Mouse (Mus musculus) hematopoietic stem cell, adult 5-6 weeks (primary cell): ENCODE data around the gene Tmtc4. TPM values are rescaled to one million over a fixed set of nuclear protein-coding genes. Genes with fewer than 3 reads are reported as not detected.
A peak's percentile ranks its signal among the peaks of the same experiment; 100 is the strongest.

Experiments used
- ATAC-seq, 2 experiments: fragments of 125-278 bp in 1 of 2; replicated peaks in 1 of 2; 2 replicates each; pipeline ENCODE4 v1.8.0; 2016 to 2017; ENCODE audit warnings: inconsistent platforms in 2 of 2, mild to moderate bottlenecking in 2 of 2, moderate number of reproducible peaks in 2 of 2, low read depth in 1 of 2, moderate TSS enrichment in 1 of 2; ENCODE audit not compliant: low FRiP score in 2 of 2, poor library complexity in 2 of 2, severe bottlenecking in 2 of 2, insufficient read depth in 1 of 2, low TSS enrichment in 1 of 2
- total RNA-seq: library from RNA; stranded (forward); fragments of 172-1452, 232-1000 nt; gene quantifications from 2 replicates; pipeline ENCODE4 v1.2.3, GENCODE M21; 2017

The Tmtc4 gene
- total RNA-seq, 1 experiment from 2014 or later, result 13.0 TPM

DNA sequence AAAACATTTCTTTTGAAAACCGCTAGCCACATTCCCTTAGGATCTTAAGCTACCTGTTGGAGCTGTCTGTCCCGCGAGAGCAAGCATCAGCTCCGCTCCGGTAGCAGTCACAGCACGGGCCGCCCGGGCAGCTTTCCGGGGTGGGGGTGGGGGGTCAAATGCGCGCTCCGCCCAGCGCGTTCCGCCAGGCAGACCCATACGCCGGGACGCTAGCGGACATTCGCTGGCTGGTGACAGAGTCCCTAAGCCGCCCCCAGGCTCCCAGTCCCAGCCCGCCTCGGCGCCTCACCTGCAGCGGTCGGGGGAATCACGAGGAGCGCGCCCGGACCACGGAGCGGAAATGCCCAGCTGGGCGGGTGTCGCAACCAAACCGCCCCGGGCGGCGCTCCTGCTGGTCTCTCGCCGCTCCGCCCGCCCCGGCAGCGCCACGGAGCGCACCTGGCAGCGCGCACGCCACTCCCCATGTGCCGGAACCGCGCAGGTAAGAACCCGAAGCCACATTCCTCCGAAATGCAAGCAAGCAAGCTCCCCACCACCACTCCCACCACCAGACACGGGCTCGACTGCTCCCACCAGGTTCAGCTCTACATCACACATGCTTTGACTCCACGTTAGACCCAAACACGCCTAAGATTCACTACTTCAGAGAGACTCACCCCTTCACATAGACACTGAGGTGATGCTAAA, 70.9 kb downstream of the Tmtc4 start:
- peak; percentile 72 to 76 for ATAC-seq

DNA sequence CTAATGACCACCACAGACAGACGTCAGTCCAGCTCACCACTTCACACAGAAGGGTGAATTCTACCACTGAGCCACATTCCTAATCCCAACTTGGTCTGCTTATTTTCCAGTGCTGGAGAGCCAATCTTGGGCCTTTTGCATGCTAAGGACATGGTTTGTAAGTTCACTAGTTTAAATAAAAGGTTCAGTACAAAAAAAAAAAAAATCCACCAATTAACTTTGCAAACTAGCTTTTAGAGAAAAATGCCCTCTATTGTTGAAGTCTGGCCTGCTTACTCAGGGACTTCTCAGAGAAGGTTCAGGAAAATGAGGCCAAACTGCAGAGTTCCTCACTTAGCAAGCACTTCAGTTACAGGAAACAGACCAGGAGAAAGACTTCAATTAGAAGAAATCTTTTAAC, 71.7 kb downstream of the Tmtc4 start:
- no peak for ATAC-seq

DNA sequence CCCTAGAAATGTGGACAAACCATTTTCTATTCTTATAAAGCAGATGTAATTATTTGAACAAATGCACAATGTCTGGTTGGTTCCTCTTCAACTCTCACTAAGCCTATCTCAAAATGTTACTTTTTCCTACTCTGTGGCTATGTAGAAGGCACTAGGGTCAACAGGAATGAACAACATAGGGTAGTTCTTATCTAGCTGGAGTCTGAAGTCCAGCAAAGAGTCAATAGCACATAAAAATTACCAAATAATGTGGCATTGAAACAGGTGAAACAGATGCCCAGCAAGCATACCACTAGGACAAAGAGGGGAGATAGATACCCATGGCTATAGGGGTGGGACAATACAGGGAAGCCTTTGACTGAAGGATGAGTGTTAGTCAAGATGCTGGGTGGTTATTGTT, 72.6 kb downstream of the Tmtc4 start:
- ATAC-seq, result no peak

DNA sequence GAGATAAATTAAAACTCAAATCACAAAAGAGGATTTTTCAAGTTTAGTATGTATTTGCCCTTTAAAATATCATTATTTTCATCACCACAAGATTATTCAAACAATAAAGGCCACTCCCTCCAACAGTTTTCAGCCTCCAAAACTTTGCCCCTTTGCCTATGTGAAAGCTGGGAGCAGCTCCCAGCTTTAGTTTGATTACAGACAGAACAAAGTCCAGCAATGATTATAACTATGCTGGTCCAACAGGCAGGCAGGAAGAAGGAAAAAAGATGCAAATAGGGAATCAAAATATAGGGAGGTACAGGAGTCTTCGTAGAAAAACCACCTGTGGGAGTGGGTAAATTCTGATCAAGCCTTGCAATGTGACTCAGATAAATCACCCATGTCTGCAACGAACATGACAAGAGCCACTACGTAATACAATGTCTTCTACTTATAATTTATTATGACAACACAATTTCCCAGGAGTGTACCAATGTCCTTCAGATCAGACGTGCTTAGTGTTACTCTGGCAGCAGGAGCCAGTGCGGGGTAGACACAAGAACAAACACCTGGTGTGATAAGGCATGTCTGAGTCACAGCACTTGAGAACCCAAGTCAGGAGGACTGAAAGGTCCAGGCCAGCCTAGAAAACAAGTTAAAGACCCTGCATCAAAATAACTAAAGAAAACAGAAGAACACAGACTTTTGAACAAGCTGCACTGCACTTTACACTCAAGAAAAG, 74.3 kb downstream of the Tmtc4 start:
- no peak for ATAC-seq

DNA sequence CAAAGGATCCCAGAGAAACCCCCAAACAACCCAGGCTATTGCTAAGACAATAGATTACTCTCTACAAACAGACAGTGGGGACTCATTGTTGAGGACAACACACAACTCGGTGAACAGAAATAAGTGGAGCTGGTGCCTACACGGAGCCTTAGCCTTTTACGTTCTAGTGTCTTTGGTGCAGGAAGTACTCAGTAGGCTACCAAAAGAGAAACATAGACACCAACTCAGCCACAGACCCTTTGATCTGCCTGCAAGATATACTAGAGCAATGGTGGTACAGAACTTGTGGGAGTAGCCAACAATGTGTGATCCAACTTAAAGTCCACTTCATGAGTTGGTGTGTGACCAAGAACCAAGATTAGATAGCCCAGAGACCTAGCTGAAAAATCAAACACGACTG, 75.8 kb downstream of the Tmtc4 start:
- ATAC-seq, result no peak

DNA sequence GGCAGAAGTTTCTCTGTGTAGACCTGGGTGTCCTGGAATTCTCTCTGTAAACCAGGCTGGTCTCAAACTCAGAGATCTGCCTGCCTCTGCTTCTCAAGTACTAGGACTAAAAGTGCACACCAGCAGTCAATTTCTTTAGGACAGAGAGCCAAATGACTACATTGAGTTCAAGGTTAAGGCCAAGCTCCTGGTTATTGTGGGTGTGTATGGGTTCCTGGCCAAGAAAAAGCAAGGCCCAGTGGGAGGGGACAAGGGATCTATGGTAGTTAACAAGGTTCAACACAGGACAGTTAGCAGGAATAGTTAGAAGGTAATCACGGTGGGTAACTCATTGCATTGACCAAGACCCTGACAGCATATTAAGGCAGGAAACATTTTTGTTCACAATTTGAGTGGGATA, 78.8 kb downstream of the Tmtc4 start:
- no peak for ATAC-seq

DNA sequence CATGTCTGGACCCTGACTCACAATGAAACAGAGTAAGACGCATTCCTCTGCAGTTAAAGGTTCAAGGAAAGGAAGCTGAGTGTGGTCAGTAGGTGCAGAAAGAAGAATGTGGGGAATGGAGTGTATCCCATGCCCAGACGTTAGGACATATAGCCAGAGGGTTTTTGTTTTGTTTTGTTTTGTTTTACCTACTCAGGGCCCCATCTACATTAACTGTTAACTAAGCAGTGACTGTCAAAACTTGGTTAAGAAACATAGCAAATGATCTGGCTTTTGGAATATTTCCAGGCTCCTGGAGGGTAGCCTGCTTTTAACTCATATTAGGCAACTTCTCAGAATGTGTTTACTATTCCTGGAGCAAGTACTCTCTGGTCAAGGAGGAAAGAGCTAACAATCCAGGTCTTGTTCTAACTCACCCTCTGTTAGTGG, 79.9 kb downstream of the Tmtc4 start:
- ATAC-seq, result no peak

DNA sequence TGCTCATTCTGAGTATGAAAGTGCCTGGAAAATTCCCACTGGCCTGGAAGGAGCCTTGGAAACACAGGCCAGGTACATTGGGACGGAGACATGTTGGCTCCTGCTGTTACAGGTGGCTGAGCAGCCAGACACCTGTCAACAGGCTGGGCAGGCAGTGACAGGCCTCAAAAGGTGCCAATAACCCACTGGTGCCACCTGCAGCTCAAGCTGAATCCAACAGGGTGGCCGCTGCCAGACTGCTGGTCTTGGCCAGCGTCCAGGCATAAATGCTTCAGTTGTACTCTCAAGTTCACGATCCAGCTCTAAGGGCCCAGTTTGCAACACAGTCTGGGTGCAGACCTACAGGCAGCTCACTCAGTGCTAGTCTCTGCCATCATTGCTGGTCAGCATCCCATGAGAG, 81.0 kb downstream of the Tmtc4 start:
- ATAC-seq, result peak; percentile 59 to 75; a peak in 3 of 4 replicates

DNA sequence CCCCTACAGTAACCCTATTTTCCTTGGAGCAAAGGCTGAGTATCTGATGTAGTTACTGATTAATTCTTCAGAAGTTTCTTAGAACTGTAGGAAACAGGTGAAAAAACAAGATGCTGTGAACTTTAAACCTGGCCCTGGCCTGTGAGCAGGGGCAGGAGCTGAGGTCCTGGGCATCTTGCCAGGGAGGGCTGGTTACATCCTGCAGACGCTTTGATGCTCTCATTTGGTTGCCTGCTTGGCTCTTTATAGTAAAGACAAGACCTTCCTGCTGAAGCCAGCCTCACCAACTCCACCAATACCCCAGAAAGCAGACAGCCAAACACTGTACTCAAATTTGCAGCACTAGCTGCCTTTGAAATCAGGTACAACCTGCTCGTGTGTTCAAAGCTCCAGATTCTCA, 81.7 kb downstream of the Tmtc4 start:
- peak; percentile 52 to 73; a peak in 3 of 4 replicates for ATAC-seq

DNA sequence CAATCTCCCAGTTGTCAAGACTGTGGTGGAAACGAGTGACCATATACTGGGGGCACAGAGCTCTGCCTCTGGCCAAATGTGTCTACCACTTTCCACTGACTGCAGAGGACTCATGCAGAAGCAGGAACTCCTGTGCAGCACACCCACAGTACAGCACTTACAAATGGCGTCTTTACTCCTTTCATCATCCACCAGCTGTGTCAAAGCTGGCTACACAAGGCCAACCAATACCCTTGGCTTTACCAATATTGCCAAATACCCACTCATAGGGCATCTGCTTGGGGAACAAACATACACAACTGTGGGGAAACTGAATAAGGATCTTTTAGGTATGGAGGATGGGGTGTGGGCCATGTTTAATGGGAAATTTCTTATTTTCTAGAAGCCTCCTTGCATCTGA, 82.1 kb downstream of the Tmtc4 start:
- ATAC-seq, result no peak

DNA sequence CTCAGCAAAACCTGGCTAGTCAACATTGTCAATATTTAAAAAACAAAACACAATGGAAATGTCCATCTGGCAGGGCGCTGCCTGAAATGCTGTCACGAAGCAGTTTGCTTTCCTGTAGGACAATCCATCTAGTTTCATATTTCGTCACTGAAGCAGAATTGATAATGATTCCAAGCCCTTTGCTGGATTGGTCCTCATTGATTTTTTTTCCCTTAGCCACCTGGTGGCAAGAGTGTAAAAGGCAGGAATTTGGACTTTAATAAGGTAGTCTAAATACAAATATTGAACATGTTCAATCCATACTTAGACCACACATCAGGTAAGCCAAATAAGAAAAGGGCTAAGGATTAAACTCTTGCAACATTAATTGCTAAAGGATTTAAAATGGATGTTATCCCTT, 82.7 kb downstream of the Tmtc4 start:
- ATAC-seq, result no peak

DNA sequence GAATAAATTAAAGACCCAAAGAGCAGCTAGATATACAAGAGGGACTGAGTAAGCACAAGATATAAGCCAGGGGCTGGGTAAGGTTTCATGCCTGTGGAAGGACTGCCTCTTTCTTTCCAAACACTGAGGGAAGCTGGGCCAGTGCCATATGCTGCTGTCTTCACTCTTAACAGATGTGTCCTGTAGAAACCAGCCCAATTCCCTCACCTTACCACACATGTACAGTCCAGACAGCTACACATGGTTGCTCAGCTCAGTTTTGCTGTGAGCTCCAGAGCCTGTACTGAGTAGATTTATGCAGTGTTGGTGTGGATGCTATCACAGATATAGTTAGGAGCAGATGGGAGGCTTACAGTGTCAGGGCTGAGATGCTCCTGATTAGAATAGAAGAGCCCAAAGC, 83.2 kb downstream of the Tmtc4 start:
- no peak for ATAC-seq

DNA sequence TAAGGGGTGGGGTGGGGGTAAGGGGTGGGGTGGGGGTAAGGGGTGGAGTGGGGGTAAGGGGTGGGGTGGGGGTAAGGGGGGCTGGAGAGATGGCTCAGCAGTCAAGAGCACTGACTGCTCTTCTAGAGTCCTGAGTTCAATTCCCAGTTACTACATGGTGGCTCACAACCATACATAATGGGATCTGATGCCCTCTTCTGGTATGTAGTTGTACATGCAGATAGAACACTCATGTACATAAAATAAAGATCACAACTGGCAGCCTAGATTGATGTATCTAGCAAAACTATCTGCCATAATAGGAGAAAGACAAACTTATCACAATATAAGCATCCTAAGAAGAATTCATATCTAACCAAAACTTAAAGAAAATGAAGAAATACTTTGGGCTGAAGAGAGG, 85.3 kb downstream of the Tmtc4 start:
- no peak for ATAC-seq

DNA sequence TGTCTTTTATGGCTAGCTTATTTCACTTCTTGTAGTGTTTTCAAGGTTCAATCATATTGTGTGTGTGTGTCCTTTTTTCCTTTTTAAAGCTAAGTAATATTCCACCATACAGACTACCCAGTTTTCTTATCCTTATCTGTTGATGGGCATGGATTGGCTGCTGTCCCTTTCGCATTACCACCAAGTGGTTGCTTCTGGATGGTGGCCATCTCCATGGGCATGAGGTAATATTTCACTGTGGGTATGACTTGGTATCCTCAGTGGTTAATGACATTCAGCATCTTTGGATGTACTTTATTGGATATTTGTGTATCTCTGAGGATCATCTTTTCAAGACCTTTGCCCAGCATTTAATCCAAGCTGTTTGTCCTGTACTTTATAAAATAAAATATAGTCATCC, 87.7 kb downstream of the Tmtc4 start:
- ATAC-seq, result no peak

DNA sequence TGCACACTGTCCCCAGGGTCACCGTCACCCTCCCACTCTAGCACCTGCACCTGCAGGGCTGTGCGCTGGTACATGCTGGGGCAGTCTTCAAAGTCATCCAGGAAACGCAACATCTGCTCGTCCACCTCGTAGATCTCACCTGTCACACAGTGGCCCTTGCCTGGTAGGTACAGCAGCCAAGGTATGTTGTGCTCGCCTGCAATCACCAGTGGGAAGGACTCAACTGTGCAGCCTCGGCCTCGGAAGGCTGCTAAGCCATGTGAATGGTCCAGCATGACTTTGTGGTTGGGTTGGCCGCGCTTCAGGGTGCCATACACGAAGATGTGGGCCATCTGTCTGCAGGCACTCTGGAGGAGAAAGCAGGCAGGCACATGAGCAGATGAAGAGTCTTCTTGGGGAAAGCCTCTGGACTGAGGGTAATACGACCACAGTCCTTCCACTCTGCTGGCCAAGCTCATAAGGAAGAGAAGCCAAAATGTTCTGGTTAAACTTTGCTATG, 92.3 kb downstream of the Tmtc4 start:
- ATAC-seq, result no peak

DNA sequence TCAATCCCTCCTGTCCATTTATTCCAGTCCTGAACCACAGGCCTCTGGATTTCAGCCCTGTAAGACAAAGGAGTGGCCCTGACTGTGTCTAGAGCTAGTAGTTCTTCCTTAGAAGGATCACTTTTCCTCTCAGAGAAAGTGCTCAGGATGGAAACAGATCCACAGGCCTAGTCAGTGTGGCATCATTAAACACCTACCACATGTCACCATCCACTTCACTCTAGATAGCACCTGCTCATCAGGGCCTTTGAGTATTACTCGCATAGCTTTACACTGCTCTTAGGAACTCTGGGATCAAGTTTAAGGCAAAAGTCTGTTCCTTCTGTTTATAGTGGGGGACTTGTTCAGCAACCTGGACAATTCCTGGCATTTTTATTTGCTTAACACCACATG, 95.4 kb downstream of the Tmtc4 start:
- no peak for ATAC-seq

DNA sequence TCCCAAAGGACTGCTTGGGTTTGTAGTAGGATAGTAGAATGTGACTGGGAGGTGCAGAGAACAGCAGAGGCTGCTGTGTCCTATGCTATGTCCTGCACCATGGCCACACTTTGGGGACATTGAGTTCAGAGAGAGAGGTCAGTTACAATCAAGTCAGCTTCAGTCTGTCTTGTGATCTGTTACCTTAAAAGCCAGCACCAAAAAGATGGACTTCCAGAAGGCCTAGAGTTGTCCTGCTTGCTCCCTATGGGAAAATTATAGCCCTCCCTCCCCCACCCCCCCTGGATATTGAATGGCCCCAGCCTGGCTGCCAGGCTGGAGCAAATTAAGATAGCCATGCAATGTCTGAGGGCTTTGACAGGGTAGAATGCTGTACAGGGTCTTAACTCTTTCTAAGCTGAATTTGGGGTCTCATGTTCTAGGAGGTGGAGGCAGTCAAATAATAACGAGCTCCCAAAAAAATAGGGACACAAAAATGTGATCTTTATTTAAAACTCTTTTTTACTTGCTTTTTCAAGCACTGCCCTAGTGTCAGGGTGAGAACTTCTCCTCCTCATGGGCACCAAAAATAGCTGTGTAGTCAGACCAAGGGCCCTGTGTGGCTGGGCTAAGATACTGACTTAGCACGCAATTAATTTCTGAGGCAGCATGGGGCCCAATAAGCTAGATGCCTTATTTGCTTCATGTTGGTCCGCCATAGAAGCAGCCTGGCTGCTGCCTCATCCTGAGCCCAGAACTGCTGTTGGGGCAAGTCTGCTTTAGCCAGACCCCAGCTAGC, 95.9 kb downstream of the Tmtc4 start:
- ATAC-seq, result no peak

DNA sequence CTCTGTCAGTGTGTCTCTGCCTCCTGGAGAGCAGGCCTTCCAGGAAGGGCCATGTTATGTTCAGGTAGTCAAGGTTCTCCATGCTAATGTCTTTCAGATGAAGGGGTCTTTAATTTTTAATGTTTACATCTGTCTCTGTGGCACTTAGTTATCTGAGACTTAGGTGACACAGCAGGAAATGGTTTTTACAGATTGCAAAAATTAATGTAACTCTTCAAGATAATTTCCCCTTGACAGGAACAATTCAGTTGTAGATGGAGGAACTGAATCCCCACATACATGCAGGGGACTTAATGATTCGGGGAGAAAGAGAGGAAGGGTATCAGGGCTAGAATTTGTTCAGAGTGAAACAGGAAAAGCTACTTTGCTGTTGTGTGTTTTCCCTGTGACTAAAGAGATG, 96.6 kb downstream of the Tmtc4 start:
- no peak for ATAC-seq
